Mouse (Mus musculus): Measurements from ENCODE around the gene Pdzd3. TPM values are rescaled to one million over a fixed set of nuclear protein-coding genes. Genes with fewer than 3 reads are reported as not detected.

Pdzd3 gene
- polyA plus RNA-seq, 1 experiment from 2014 or later, result 0.49 TPM

DNA sequence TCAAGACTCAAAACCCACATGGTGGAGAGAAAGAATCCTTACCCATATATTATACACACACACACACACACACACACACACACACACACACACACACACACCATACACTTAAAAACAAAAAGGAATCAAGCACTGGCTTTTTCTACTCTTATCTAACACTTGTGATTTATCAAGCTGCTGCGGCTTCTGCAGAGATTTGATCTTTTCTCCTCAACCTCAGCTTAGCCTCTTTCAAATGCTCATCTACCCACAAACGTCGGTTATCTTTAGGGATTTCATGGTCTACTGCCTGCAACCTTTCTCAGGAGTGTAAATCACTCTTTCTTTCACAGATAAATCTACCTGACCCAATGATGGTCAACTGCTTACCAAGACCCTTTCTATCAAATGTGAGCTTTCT, 50.8 kb downstream of the Pdzd3 start:
- DNase-seq (ENCODE audit: low spot score), result no peak

GRCm38 (mm10) chr9:44199580-44199979, 51.7 kb downstream of the Pdzd3 start:
- no peak for DNase-seq (ENCODE audit: low spot score)

- DNase-seq (ENCODE audit: low spot score), result no peak
These were observed 52.1 kb downstream of the Pdzd3 start for GRCm38 (mm10) chr9:44199166-44199565.

Other genes starting within 250 kb of the Pdzd3 start
- gene Thy1, start 208.1 kb downstream of the Pdzd3 start, polyA plus RNA-seq (2015; fragmentation: Nextera tagmentation; extraction: Ambion mirVana), result 415 and 436 TPM in 2 replicates
- 7.4 and 13.1 TPM in 2 replicates for gene Usp2, start 184.4 kb downstream of the Pdzd3 start, polyA plus RNA-seq (2015; fragmentation: Nextera tagmentation; extraction: Ambion mirVana)
- not detected in 2 replicates for gene Mfrp, start 149.7 kb downstream of the Pdzd3 start, polyA plus RNA-seq (2015; fragmentation: Nextera tagmentation; extraction: Ambion mirVana)
- gene C1qtnf5, start 144.2 kb downstream of the Pdzd3 start, polyA plus RNA-seq (2015; fragmentation: Nextera tagmentation; extraction: Ambion mirVana), result 1.2 and 2.0 TPM in 2 replicates
- gene Gm49380, start 138.0 kb downstream of the Pdzd3 start, polyA plus RNA-seq (2015; fragmentation: Nextera tagmentation; extraction: Ambion mirVana), result 0.05 and 0.10 TPM in 2 replicates
- gene Rnf26, start 138.0 kb downstream of the Pdzd3 start, polyA plus RNA-seq (2015; fragmentation: Nextera tagmentation; extraction: Ambion mirVana), result 52.3 and 53.4 TPM in 2 replicates
- 6.9 and 7.9 TPM in 2 replicates for gene Mcam, start 117.0 kb downstream of the Pdzd3 start, polyA plus RNA-seq (2015; fragmentation: Nextera tagmentation; extraction: Ambion mirVana)
- 51.9 and 60.4 TPM in 2 replicates for gene Cbl, start 17.4 kb downstream of the Pdzd3 start, polyA plus RNA-seq (2015; fragmentation: Nextera tagmentation; extraction: Ambion mirVana)
- 8.1 TPM in 2 replicates for gene Ccdc153, start 10.8 kb downstream of the Pdzd3 start, polyA plus RNA-seq (2015; fragmentation: Nextera tagmentation; extraction: Ambion mirVana)
- 5.9 and 6.3 TPM in 2 replicates for gene Nlrx1, start 17.1 kb upstream of the Pdzd3 start, polyA plus RNA-seq (2015; fragmentation: Nextera tagmentation; extraction: Ambion mirVana)
- 0.09 and 0.12 TPM in 2 replicates for gene Abcg4, start 37.1 kb upstream of the Pdzd3 start, polyA plus RNA-seq (2015; fragmentation: Nextera tagmentation; extraction: Ambion mirVana)
- 22.4 and 22.6 TPM in 2 replicates for gene Hinfp, start 54.2 kb upstream of the Pdzd3 start, polyA plus RNA-seq (2015; fragmentation: Nextera tagmentation; extraction: Ambion mirVana)
- gene C2cd2l, start 68.8 kb upstream of the Pdzd3 start, polyA plus RNA-seq (2015; fragmentation: Nextera tagmentation; extraction: Ambion mirVana), result 11.0 and 11.2 TPM in 2 replicates
- gene Dpagt1, start 74.5 kb upstream of the Pdzd3 start, polyA plus RNA-seq (2015; fragmentation: Nextera tagmentation; extraction: Ambion mirVana), result 25.7 and 25.8 TPM in 2 replicates
- gene H2afx, start 83.2 kb upstream of the Pdzd3 start, polyA plus RNA-seq (2015; fragmentation: Nextera tagmentation; extraction: Ambion mirVana), result 454 and 470 TPM in 2 replicates
- 74.7 and 79.0 TPM in 2 replicates for gene Hmbs, start 92.8 kb upstream of the Pdzd3 start, polyA plus RNA-seq (2015; fragmentation: Nextera tagmentation; extraction: Ambion mirVana)
- 30.1 and 30.5 TPM in 2 replicates for gene Vps11, start 110.2 kb upstream of the Pdzd3 start, polyA plus RNA-seq (2015; fragmentation: Nextera tagmentation; extraction: Ambion mirVana)
- 13.1 and 18.5 TPM in 2 replicates for gene Hyou1, start 128.0 kb upstream of the Pdzd3 start, polyA plus RNA-seq (2015; fragmentation: Nextera tagmentation; extraction: Ambion mirVana)
- 16.4 and 18.1 TPM in 2 replicates for gene Slc37a4, start 145.4 kb upstream of the Pdzd3 start, polyA plus RNA-seq (2015; fragmentation: Nextera tagmentation; extraction: Ambion mirVana)
- gene Rps25, start 155.7 kb upstream of the Pdzd3 start, polyA plus RNA-seq (2015; fragmentation: Nextera tagmentation; extraction: Ambion mirVana), result 3,300 and 3,396 TPM in 2 replicates
- gene Trappc4, start 156.1 kb upstream of the Pdzd3 start, polyA plus RNA-seq (2015; fragmentation: Nextera tagmentation; extraction: Ambion mirVana), result 166 and 171 TPM in 2 replicates
- 24.6 and 27.0 TPM in 2 replicates for gene Ccdc84, start 167.1 kb upstream of the Pdzd3 start, polyA plus RNA-seq (2015; fragmentation: Nextera tagmentation; extraction: Ambion mirVana)
- not detected in 2 replicates for gene Foxr1, start 189.7 kb upstream of the Pdzd3 start, polyA plus RNA-seq (2015; fragmentation: Nextera tagmentation; extraction: Ambion mirVana)
- gene Upk2, start 203.5 kb upstream of the Pdzd3 start, polyA plus RNA-seq (2015; fragmentation: Nextera tagmentation; extraction: Ambion mirVana), result 0.69 and 1.5 TPM in 2 replicates
- 3.2 and 4.4 TPM in 2 replicates for gene Bcl9l, start 231.4 kb upstream of the Pdzd3 start, polyA plus RNA-seq (2015; fragmentation: Nextera tagmentation; extraction: Ambion mirVana)

All from thymus, postnatal 0 days (tissue).